Mouse (Mus musculus) stomach, postnatal 0 days (tissue): ENCODE results near the gene Snx11. TPM values are rescaled to one million over a fixed set of nuclear protein-coding genes. Genes with fewer than 3 reads are reported as not detected.

ENCODE experiments used
- ATAC-seq: fragments of 200-750 bp; cut with Nextera tagmentation; 2 replicates; pipeline ENCODE4 v1.8.0; 2017; ENCODE audit not compliant: low FRiP score, low TSS enrichment
- DNase-seq: peaks from one replicate; pipeline ENCODE4 v3.0.0-alpha.2; 2016; ENCODE audit warnings: low spot score
- H3K27ac ChIP-seq: fragments of 300-500 bp; sonication (generic); replicated peaks from 2 replicates; pipeline ENCODE4 v1.5.1; 2014; ENCODE audit warnings: mild to moderate bottlenecking, control low read depth
- H3K27me3 ChIP-seq: fragments of 300-500 bp; sonication (generic); 2 replicates; pipeline ENCODE4 v1.6.1; 2014; ENCODE audit warnings: low read length; ENCODE audit not compliant: control insufficient read depth, insufficient read depth
- H3K36me3 ChIP-seq: fragments of 300-500 bp; sonication (generic); 2 replicates; pipeline ENCODE4 v1.6.1; 2014; ENCODE audit warnings: low read length, mixed read lengths; ENCODE audit not compliant: control insufficient read depth, insufficient read depth
- H3K4me1 ChIP-seq: fragments of 300-500 bp; sonication (generic); replicated peaks from 2 replicates; pipeline ENCODE4 v1.6.1; 2014; ENCODE audit warnings: antibody characterized with exemption; ENCODE audit not compliant: control insufficient read depth, insufficient read depth
- H3K4me2 ChIP-seq: fragments of 300-500 bp; sonication (generic); replicated peaks from 2 replicates; pipeline ENCODE4 v1.6.1; 2014; ENCODE audit warnings: low read depth, mild to moderate bottlenecking, control low read depth, moderate library complexity
- H3K4me3 ChIP-seq: fragments of 300-500 bp; sonication (generic); 2 replicates; pipeline ENCODE4 v1.5.1; 2014; ENCODE audit warnings: low read depth, low read length, control low read depth
- H3K9ac ChIP-seq: fragments of 300-500 bp; sonication (generic); 2 replicates; pipeline ENCODE4 v1.6.1; 2014; ENCODE audit warnings: mild to moderate bottlenecking, low read length, control low read depth, mixed read lengths
- H3K9me3 ChIP-seq: fragments of 300-500 bp; sonication (generic); 2 replicates; pipeline ENCODE4 v1.6.1; 2016; ENCODE audit warnings: low read length; ENCODE audit not compliant: control insufficient read depth
- CTCF ChIP-seq: IDR thresholded peaks from 2 replicates; pipeline ENCODE4 v1.5.1; 2016; ENCODE audit warnings: antibody characterized with exemption, low read depth, mild to moderate bottlenecking, moderate library complexity
- EP300 ChIP-seq: optimal IDR thresholded peaks from 2 replicates; pipeline ENCODE3; 2016; ENCODE audit warnings: antibody characterized with exemption
- WGBS: fragments of 180-500 bp; shearing (Covaris S2); extraction: QIAGEN DNeasy Blood & Tissue Kit; methylation state at CpG from one replicate; pipeline ENCODE4 v1.1.7; 2014; 5-methylcytosine and 5-hydroxymethylcytosine counted together
- polyA plus RNA-seq: library from polyadenylated mRNA; unstranded; fragments of >200 nt; fragmentation: Nextera tagmentation; extraction: Ambion mirVana; gene quantifications from 2 replicates; pipeline ENCODE4 v1.2.1, GENCODE M21; 2015

The Snx11 gene
- polyA plus RNA-seq, 1 experiment from 2014 or later: 17.6 TPM

GRCm38 (mm10) chr11:96776068-96776467 is 1.3 kb downstream of the Snx11 start:
- Histone ChIP-seq H3K9me3 (no peaks in the 10 kb centered on the region), H3K4me3 (no peak overlapping the region), H3K36me3 (peaks cover 10% of the 10 kb centered on the region; the same call in 1 of the 2 replicates), H3K27me3 (no peaks in the 10 kb centered on the region), H3K4me1 (no peaks in the 10 kb centered on the region), H3K4me2 (peak overlapping the region; percentile 88), H3K27ac (no peak overlapping the region), H3K9ac (no peak overlapping the region)
- 46% methylated on average over 3 of the region's 3 CpGs for WGBS
- ATAC-seq: no peak
- TF ChIP-seq CTCF: peak; percentile 55
- TF ChIP-seq EP300: no peak
- DNase-seq: no peak

GRCm38 (mm10) chr11:96775665-96776064 is 1.7 kb downstream of the Snx11 start:
- Histone ChIP-seq H3K9ac (no peak overlapping the region), H3K36me3 (peaks cover 13% of the 10 kb centered on the region; the same call in 1 of the 2 replicates), H3K27ac (no peak overlapping the region), H3K4me1 (no peaks in the 10 kb centered on the region), H3K9me3 (no peaks in the 10 kb centered on the region), H3K27me3 (no peaks in the 10 kb centered on the region), H3K4me3 (no peak overlapping the region), H3K4me2 (no peak overlapping the region)
- no peak for DNase-seq
- ATAC-seq: no peak
- 76% methylated on average over 7 of the region's 7 CpGs for WGBS
- TF ChIP-seq CTCF (no peak), EP300 (no peak)

- no peak overlapping the region for H3K9ac ChIP-seq
- H3K27ac ChIP-seq: no peak overlapping the region
- WGBS: 88% methylated on average over 8 of the region's 8 CpGs
- DNase-seq: no peak
- H3K27me3 ChIP-seq: no peaks in the 10 kb centered on the region
- no peaks in the 10 kb centered on the region for H3K9me3 ChIP-seq
- no peak for TF ChIP-seq EP300
- no peak for TF ChIP-seq CTCF
- H3K4me3 ChIP-seq: no peak overlapping the region
- ATAC-seq: no peak
- no peaks in the 10 kb centered on the region for H3K4me1 ChIP-seq
- peaks cover 14% of the 10 kb centered on the region; the same call in 1 of the 2 replicates for H3K36me3 ChIP-seq
- no peak overlapping the region for H3K4me2 ChIP-seq
These were observed 2.3 kb downstream of the Snx11 start for GRCm38 (mm10) chr11:96775063-96775462.

- TF ChIP-seq EP300 (no peak), CTCF (peak; percentile 50)
- Histone ChIP-seq H3K9ac (no peak overlapping the region), H3K4me3 (no peak overlapping the region), H3K9me3 (no peaks in the 10 kb centered on the region), H3K36me3 (peaks cover 14% of the 10 kb centered on the region; the same call in 1 of the 2 replicates), H3K27me3 (no peaks in the 10 kb centered on the region), H3K4me2 (no peak overlapping the region), H3K4me1 (no peaks in the 10 kb centered on the region), H3K27ac (no peak overlapping the region)
- DNase-seq: no peak
- 83% methylated on average over 3 of the region's 3 CpGs for WGBS
- ATAC-seq: no peak
These were observed 2.8 kb downstream of the Snx11 start for GRCm38 (mm10) chr11:96774536-96774935.

GRCm38 (mm10) chr11:96772413-96772812 is 4.9 kb downstream of the Snx11 start:
- no peak overlapping the region for H3K4me2 ChIP-seq
- no peak overlapping the region for H3K9ac ChIP-seq
- ATAC-seq (no peak), DNase-seq (no peak)
- TF ChIP-seq EP300 (no peak), CTCF (no peak)
- no peak overlapping the region for H3K27ac ChIP-seq
- H3K4me3 ChIP-seq: no peak overlapping the region
- H3K9me3 ChIP-seq: no peaks in the 10 kb centered on the region
- H3K36me3 ChIP-seq: peaks cover 14% of the 10 kb centered on the region; the same call in 1 of the 2 replicates
- WGBS: 85% methylated on average over 9 of the region's 9 CpGs
- H3K27me3 ChIP-seq: no peaks in the 10 kb centered on the region
- H3K4me1 ChIP-seq: no peaks in the 10 kb centered on the region

- no peak for TF ChIP-seq CTCF
- no peak for TF ChIP-seq EP300
- no peak overlapping the region for H3K9ac ChIP-seq
- H3K4me3 ChIP-seq: no peak overlapping the region
- no peak overlapping the region for H3K4me2 ChIP-seq
- H3K27me3 ChIP-seq: no peaks in the 10 kb centered on the region
- H3K36me3 ChIP-seq: peaks cover 14% of the 10 kb centered on the region; the same call in 1 of the 2 replicates
- H3K9me3 ChIP-seq: no peaks in the 10 kb centered on the region
- 93% methylated on average over 9 of the region's 9 CpGs for WGBS
- no peak overlapping the region for H3K27ac ChIP-seq
- no peak for ATAC-seq
- no peaks in the 10 kb centered on the region for H3K4me1 ChIP-seq
- DNase-seq: no peak
These were observed 5.9 kb downstream of the Snx11 start for GRCm38 (mm10) chr11:96771274-96771975.
